Mouse (Mus musculus) liver, adult 2 months (tissue): ENCODE data around the gene Pprc1. TPM values are rescaled to one million over a fixed set of nuclear protein-coding genes. Genes with fewer than 3 reads are reported as not detected.

ENCODE experiments used
- DNase-seq: peaks from one replicate; pipeline ENCODE4 v3.0.0-alpha.2; 2011; ENCODE audit warnings: low read depth, low spot score; ENCODE audit errors: extremely low read depth
- H3K27ac ChIP-seq: fragments of 200-500 bp; replicated peaks from 2 replicates; pipeline ENCODE4 v1.5.1; 2012; ENCODE audit warnings: low read depth, mild to moderate bottlenecking, control low read depth, inconsistent platforms, low read length; ENCODE audit not compliant: insufficient read depth
- H3K27me3 ChIP-seq: fragments of 200-500 bp; 2 replicates; pipeline ENCODE4 v1.6.1; 2012; ENCODE audit warnings: mild to moderate bottlenecking, moderate library complexity, low read length, inconsistent platforms; ENCODE audit not compliant: control insufficient read depth, insufficient read depth
- H3K36me3 ChIP-seq: fragments of 200-500 bp; 2 replicates; pipeline ENCODE4 v1.6.1; 2012; ENCODE audit warnings: low read length, inconsistent platforms; ENCODE audit not compliant: control insufficient read depth, insufficient read depth
- H3K4me1 ChIP-seq: fragments of 200-500 bp; 2 replicates; pipeline ENCODE4 v1.6.1; 2011; ENCODE audit warnings: low read length; ENCODE audit not compliant: control insufficient read depth, insufficient read depth
- H3K4me3 ChIP-seq: fragments of 200-500 bp; 2 replicates; pipeline ENCODE4 v1.5.1; 2011; ENCODE audit warnings: low read depth, mild to moderate bottlenecking, control low read depth, low read length, moderate library complexity; ENCODE audit not compliant: insufficient read depth
- H3K79me2 ChIP-seq: fragments of 200-500 bp; 2 replicates; pipeline ENCODE4 v1.6.1; 2012; ENCODE audit warnings: inconsistent platforms, mild to moderate bottlenecking, low read length, moderate library complexity; ENCODE audit not compliant: control insufficient read depth, insufficient read depth
- H3K9ac ChIP-seq: fragments of 200-500 bp; 2 replicates; pipeline ENCODE4 v1.6.1; 2012; ENCODE audit warnings: low read depth, mild to moderate bottlenecking, control low read depth, inconsistent platforms, low read length
- CTCF ChIP-seq: fragments of 200-500 bp; IDR thresholded peaks from 2 replicates; pipeline ENCODE4 v1.5.1; 2011; ENCODE audit warnings: low read depth, low read length, control low read depth
- POLR2A ChIP-seq: fragments of 200-500 bp; IDR thresholded peaks from 2 replicates; pipeline ENCODE4 v1.6.1; 2011; ENCODE audit warnings: low read length, control low read depth; ENCODE audit not compliant: insufficient read depth; ENCODE audit errors: extremely low read depth
- WGBS: fragments of 180-500 bp; shearing (Covaris S2); methylation state at CpG from one replicate; pipeline ENCODE4 v1.1.7; 2018; 5-methylcytosine and 5-hydroxymethylcytosine counted together
- polyA plus RNA-seq: library from polyadenylated mRNA; depleted of rRNA; stranded (reverse); fragments of >200 nt; gene quantifications from 2 replicates; pipeline ENCODE4 v1.2.3, GENCODE M21; 2012
- total RNA-seq: library from RNA; depleted of rRNA; stranded (reverse); fragments of >200 nt; gene quantifications from 2 replicates; pipeline ENCODE4 v1.2.3, GENCODE M21; 2014

The Pprc1 gene
- total and polyA plus RNA-seq, 2 experiments: 1.1 to 11.7 TPM

DNA sequence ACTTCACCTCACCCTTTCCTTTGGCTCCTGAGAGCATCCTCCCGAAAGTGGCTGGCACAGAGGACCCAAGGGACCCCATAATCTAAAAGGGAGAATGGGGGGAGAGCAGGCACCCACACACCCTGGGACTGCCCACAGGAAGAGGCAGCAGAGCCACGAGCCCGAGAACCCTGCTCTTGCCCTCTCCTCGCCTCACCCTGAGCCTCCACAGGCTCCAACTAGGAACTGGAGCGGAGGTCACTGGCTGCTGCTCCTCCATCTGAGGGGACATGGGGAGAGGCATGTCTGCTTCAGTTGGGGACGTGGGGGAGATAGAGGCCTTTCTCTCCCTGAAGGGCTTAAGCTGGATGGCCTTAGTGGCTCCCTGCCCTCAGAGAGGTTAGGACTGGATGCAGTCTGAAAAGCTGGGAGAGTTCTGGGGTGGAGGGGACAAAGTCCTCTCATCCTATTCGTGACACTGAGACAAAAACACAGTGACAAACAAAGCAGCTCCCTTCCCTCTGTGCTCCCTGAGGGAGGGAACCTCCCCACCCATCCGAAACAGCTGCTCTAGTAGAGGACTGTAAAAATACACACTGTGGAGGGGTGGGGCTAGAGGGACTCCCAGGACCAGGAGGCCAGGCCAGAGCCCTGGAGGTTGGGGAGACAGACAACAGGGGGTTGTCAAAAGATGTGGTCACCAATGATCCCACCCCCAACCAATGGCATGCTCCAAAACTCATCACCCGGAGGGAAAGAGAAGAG lies 12.8 kb upstream of the Pprc1 start:
- no peak overlapping the region for H3K4me3 ChIP-seq
- H3K27ac ChIP-seq: peak overlapping the region; percentile 31; the same call in 1 of the 2 replicates
- peak; percentile 39 for DNase-seq
- peaks cover 12% of the 10 kb centered on the region for H3K4me1 ChIP-seq
- no peaks in the 10 kb centered on the region for H3K27me3 ChIP-seq
- H3K36me3 ChIP-seq: peaks cover 17% of the 10 kb centered on the region
- WGBS: 45% methylated on average over 9 of the region's 9 CpGs
- H3K9ac ChIP-seq: no peak overlapping the region
- no peak for TF ChIP-seq CTCF
- no peak for TF ChIP-seq POLR2A
- no peaks in the 10 kb centered on the region for H3K79me2 ChIP-seq

- 90% methylated on average over 26 of the region's 26 CpGs for WGBS
- H3K4me1 ChIP-seq: peaks cover 12% of the 10 kb centered on the region
- H3K27me3 ChIP-seq: no peaks in the 10 kb centered on the region
- no peak for DNase-seq
- H3K79me2 ChIP-seq: peaks cover 2% of the 10 kb centered on the region; the same call in 1 of the 2 replicates
- peaks cover 17% of the 10 kb centered on the region for H3K36me3 ChIP-seq
- H3K27ac ChIP-seq: no peak overlapping the region
- no peak overlapping the region for H3K9ac ChIP-seq
- H3K4me3 ChIP-seq: no peak overlapping the region
- TF ChIP-seq POLR2A (no peak), CTCF (no peak)
Measured at GRCm38 (mm10) chr19:46032731-46033510, 11.8 kb upstream of the Pprc1 start.

DNA sequence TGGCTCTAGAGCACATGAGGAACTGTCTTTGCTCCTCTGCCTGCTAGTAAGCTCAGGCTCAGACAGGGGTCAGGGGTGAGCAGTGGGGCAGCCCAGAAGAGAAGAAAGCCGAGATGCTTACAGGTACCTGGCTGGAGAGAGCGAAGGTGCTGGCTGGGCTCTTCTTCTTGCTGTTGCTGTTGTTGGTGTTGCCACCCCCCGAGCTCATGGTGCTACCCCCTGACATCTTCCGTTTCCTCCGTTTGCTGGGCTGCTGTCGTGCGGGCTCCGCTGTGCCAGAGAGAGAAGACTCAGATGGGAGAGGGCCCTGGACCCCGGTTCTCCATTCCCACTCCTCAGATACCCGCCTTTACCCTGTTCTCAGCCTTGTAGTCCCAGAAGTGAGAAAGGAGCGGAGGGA lies 10.8 kb upstream of the Pprc1 start:
- peaks cover 17% of the 10 kb centered on the region for H3K36me3 ChIP-seq
- H3K27me3 ChIP-seq: no peaks in the 10 kb centered on the region
- H3K4me1 ChIP-seq: peaks cover 17% of the 10 kb centered on the region
- DNase-seq: no peak
- H3K9ac ChIP-seq: no peak overlapping the region
- H3K79me2 ChIP-seq: peaks cover 8% of the 10 kb centered on the region; the same call in 1 of the 2 replicates
- H3K4me3 ChIP-seq: no peak overlapping the region
- 95% methylated on average over 11 of the region's 11 CpGs for WGBS
- no peak overlapping the region for H3K27ac ChIP-seq
- TF ChIP-seq CTCF (no peak), POLR2A (no peak)

GRCm38 (mm10) chr19:46035971-46036370 lies 8.7 kb upstream of the Pprc1 start:
- Histone ChIP-seq H3K36me3 (peaks cover 17% of the 10 kb centered on the region), H3K4me3 (no peak overlapping the region)
- 88% methylated on average over 13 of the region's 13 CpGs for WGBS

GRCm38 (mm10) chr19:46036477-46037242 lies 8.0 kb upstream of the Pprc1 start:
- 84% methylated on average over 13 of the region's 13 CpGs for WGBS
- no peak for DNase-seq
- Histone ChIP-seq H3K9ac (no peak overlapping the region), H3K4me3 (no peak overlapping the region), H3K79me2 (peaks cover 9% of the 10 kb centered on the region; the same call in 1 of the 2 replicates), H3K27ac (no peak overlapping the region), H3K36me3 (peaks cover 17% of the 10 kb centered on the region), H3K4me1 (peaks cover 14% of the 10 kb centered on the region), H3K27me3 (no peaks in the 10 kb centered on the region)
- TF ChIP-seq CTCF (peak; percentile 23; the same call in 1 of the 2 replicates), POLR2A (no peak)

More at GRCm38 (mm10) chr19:46035971-46036370, 8.7 kb upstream of the Pprc1 start:
- DNase-seq: no peak
- Histone ChIP-seq H3K27me3 (no peaks in the 10 kb centered on the region), H3K27ac (no peak overlapping the region), H3K4me1 (peaks cover 19% of the 10 kb centered on the region), H3K79me2 (peaks cover 9% of the 10 kb centered on the region; the same call in 1 of the 2 replicates), H3K9ac (no peak overlapping the region)
- no peak for TF ChIP-seq CTCF
- no peak for TF ChIP-seq POLR2A
